Mouse (Mus musculus): ENCODE measurements at regions not wholly inside any gene's neighbourhood (a gene's known extent, or its start where the extent isn't known, plus 50 kb on each side); places are given as distances from the start of the nearest gene placed in this dataset.
"Not testable (repeated sequence)": the region's sequence is repeated elsewhere in the genome, so short reads cannot be mapped to it uniquely, and the experiment has no call there.

DNA sequence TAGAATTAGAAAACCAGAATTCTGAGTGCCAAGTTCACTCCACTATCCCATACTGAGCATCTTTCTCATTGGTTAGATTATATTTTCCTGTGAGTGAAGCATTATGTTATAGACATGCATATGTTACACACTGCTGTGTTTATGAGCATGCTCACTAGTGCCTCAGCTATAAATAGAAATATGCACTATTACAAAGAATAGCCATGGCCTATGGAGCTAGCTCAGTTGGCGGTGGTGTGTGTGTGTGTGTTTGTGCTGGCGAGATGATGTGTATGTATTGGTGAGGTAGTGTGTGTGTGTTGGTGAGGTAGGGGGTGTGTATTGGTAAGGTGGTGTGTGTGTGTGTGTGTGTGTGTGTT is 106.2 kb downstream of the Sec31a start:
- no peak for ATAC-seq

DNA sequence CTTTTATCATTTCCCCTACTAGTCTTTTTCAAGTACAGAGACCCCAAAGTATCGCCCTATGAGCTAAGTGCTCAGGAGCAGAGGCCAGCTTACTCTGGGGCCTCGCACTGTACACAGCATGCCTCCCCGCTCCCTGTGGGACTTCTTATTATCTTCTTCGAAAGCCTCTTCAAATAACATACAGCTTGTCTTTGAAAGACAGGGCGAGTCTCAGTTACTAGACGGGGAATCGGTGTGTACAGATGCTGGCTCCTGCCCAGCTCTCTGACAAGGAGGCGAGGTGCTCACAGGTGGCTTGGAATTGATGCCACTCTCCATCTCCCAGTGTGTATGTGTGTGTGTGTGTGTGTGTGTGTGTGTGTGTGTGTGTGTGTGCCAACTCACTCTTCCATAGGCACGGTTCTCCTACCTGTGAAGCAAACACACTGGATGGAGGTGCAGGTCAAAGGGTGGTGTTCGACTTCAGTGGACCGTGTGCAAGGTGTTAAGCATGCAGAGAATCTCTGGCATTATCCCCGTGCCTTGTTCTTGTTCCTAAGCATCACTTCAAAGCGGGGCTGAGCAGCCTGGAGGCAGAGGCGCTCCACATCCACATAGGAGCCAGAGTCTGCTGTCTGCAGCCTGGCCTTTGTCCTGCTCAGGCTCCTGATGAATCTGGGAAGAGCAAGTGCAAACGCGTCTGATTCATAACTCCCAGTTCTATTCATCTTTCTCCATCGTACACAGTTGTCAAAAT is 106.8 kb downstream of the Sec31a start:
- H3K4me3 ChIP-seq, result no peak overlapping the region
- H3K36me3 ChIP-seq, result no peaks in the 10 kb centered on the region
- H3K27ac ChIP-seq, result no peak overlapping the region
- WGBS (ENCODE audit: insufficient replicate concordance), result 70% methylated on average over 17 of the region's 17 CpGs
- no peak overlapping the region for H3K4me2 ChIP-seq
- no peaks in the 10 kb centered on the region for H3K27me3 ChIP-seq (replicated peaks)
- H3K4me1 ChIP-seq, result no peaks in the 10 kb centered on the region
- ATAC-seq, result no peak
- H3K9ac ChIP-seq, result no peak overlapping the region
- H3K9me3 ChIP-seq (replicated peaks), result no peaks in the 10 kb centered on the region

More for the DNA sequence above, 106.2 kb downstream of the Sec31a start:
- H3K9ac ChIP-seq, result no peak overlapping the region
- H3K36me3 ChIP-seq, result no peaks in the 10 kb centered on the region
- no peaks in the 10 kb centered on the region for H3K27me3 ChIP-seq (replicated peaks)
- no peak overlapping the region for H3K4me3 ChIP-seq
- no peaks in the 10 kb centered on the region for H3K9me3 ChIP-seq (replicated peaks)
- no peak overlapping the region for H3K27ac ChIP-seq
- H3K4me1 ChIP-seq, result no peaks in the 10 kb centered on the region
- WGBS (ENCODE audit: insufficient replicate concordance), result 74% methylated on average over 2 of the region's 2 CpGs
- no peak overlapping the region for H3K4me2 ChIP-seq

DNA sequence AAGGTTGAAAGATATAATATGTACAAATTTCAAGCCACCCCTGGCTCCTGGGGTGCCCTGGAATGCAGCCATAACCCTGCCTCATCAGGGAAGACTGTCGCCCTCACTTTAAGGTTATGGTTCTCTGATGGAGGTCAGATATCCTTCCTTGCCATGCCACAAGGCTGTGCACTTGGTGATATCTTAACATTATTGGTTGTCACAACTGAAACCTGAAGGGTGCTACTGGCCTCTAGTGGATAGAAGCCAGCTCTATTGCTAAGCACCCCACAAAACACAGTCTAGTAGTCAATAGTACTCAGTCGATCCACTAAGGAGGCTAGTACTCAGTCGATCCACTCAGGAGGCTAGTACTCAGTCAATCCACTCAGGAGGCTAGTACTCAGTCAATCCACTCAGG is 111.6 kb downstream of the Sec31a start:
- Histone ChIP-seq H3K4me1 (no peaks in the 10 kb centered on the region), H3K4me3 (no peak overlapping the region), H3K9me3 (replicated peaks) (no peaks in the 10 kb centered on the region), H3K9ac (no peak overlapping the region), H3K27ac (no peak overlapping the region), H3K36me3 (no peaks in the 10 kb centered on the region), H3K27me3 (replicated peaks) (no peaks in the 10 kb centered on the region), H3K4me2 (no peak overlapping the region)
- 49% methylated on average over 3 of the region's 3 CpGs for WGBS (ENCODE audit: insufficient replicate concordance)
- no peak for ATAC-seq

- no peak overlapping the region for H3K4me2 ChIP-seq
- no peak overlapping the region for H3K4me3 ChIP-seq
- no peak for ATAC-seq
- WGBS (ENCODE audit: insufficient replicate concordance), result 68% methylated on average over 17 of the region's 17 CpGs
- no peaks in the 10 kb centered on the region for H3K4me1 ChIP-seq
- no peaks in the 10 kb centered on the region for H3K9me3 ChIP-seq (replicated peaks)
- H3K27ac ChIP-seq, result no peak overlapping the region
- H3K36me3 ChIP-seq, result no peaks in the 10 kb centered on the region
- no peaks in the 10 kb centered on the region for H3K27me3 ChIP-seq (replicated peaks)
- no peak overlapping the region for H3K9ac ChIP-seq
Observed at GRCm38 (mm10) chr5:100302068-100302775, 113.8 kb downstream of the Sec31a start.

GRCm38 (mm10) chr5:100299141-100299540 is 116.9 kb downstream of the Sec31a start:
- Histone ChIP-seq H3K9ac (no peak overlapping the region), H3K4me3 (no peak overlapping the region), H3K4me1 (no peaks in the 10 kb centered on the region), H3K27me3 (replicated peaks) (no peaks in the 10 kb centered on the region), H3K4me2 (no peak overlapping the region), H3K36me3 (no peaks in the 10 kb centered on the region), H3K9me3 (replicated peaks) (no peaks in the 10 kb centered on the region), H3K27ac (no peak overlapping the region)
- no peak for ATAC-seq
- 69% methylated on average over 4 of the region's 4 CpGs for WGBS (ENCODE audit: insufficient replicate concordance)

- no peak overlapping the region for H3K4me3 ChIP-seq
- no peak for ATAC-seq
- H3K4me1 ChIP-seq, result no peaks in the 10 kb centered on the region
- no peaks in the 10 kb centered on the region for H3K9me3 ChIP-seq (replicated peaks)
- no peak overlapping the region for H3K27ac ChIP-seq
- WGBS (ENCODE audit: insufficient replicate concordance), result 70% methylated on average over 7 of the region's 7 CpGs
- H3K36me3 ChIP-seq, result no peaks in the 10 kb centered on the region
- H3K9ac ChIP-seq, result no peak overlapping the region
- H3K27me3 ChIP-seq (replicated peaks), result no peaks in the 10 kb centered on the region
- no peak overlapping the region for H3K4me2 ChIP-seq
Observed at GRCm38 (mm10) chr5:100294189-100294588, 121.8 kb downstream of the Sec31a start.

GRCm38 (mm10) chr5:100280215-100280614 is 120.6 kb upstream of the Tmem150c start:
- ATAC-seq, result no peak
- Histone ChIP-seq H3K27me3 (replicated peaks) (no peaks in the 10 kb centered on the region), H3K9me3 (replicated peaks) (no peaks in the 10 kb centered on the region), H3K4me3 (no peak overlapping the region), H3K27ac (no peak overlapping the region), H3K9ac (no peak overlapping the region), H3K4me2 (no peak overlapping the region), H3K36me3 (no peaks in the 10 kb centered on the region), H3K4me1 (no peaks in the 10 kb centered on the region)
- WGBS (ENCODE audit: insufficient replicate concordance), result 79% methylated on average over 4 of the region's 4 CpGs

DNA sequence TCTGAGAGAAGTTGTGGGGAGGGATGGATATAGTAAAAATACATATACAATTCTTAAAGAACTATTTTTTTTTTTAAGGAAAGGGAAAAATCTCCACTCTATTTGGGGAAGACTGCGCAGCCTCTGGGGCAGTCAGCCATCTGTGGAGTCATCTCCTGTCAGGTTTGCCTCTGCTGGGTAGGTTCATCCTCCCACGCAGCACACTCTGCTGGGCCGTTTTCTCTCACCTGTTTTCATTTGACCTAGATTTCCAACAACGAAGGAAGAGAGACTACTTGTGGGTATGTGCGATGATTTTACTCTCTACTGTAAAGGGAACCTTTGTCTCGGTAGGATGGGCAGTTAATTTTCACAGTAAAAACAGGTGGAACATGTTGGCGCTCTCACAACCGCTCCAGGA is 119.9 kb upstream of the Tmem150c start:
- Histone ChIP-seq H3K36me3 (no peaks in the 10 kb centered on the region), H3K4me3 (no peak overlapping the region), H3K4me2 (no peak overlapping the region), H3K27me3 (replicated peaks) (no peaks in the 10 kb centered on the region), H3K4me1 (no peaks in the 10 kb centered on the region), H3K9ac (no peak overlapping the region), H3K27ac (no peak overlapping the region), H3K9me3 (replicated peaks) (no peaks in the 10 kb centered on the region)
- no peak for ATAC-seq
- WGBS (ENCODE audit: insufficient replicate concordance), result 71% methylated on average over 8 of the region's 8 CpGs

DNA sequence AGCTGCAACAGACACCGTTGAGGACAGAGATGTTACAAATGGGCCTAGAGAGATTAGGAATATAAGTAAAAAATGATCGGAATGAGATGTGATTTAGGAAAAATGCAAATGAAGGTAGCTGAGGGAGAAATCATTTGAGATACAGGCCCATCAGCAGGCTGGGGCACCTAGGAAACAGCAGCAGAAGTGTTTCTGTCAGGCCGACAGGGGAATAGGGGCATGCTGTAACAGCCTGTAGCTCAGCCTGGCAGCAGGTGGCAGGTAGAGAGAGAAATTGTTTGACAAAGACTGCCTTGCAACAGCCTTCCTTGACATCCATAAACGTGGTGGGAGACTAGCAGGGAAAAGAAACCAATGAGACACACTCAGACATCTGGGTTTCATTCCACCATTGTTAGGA is 115.1 kb upstream of the Tmem150c start:
- Histone ChIP-seq H3K9ac (no peak overlapping the region), H3K4me2 (no peak overlapping the region), H3K4me3 (no peak overlapping the region), H3K27ac (no peak overlapping the region), H3K4me1 (no peaks in the 10 kb centered on the region), H3K36me3 (no peaks in the 10 kb centered on the region), H3K27me3 (replicated peaks) (no peaks in the 10 kb centered on the region), H3K9me3 (replicated peaks) (peaks cover 12% of the 10 kb centered on the region)
- ATAC-seq, result no peak
- WGBS (ENCODE audit: insufficient replicate concordance), result 62% methylated on average over 4 of the region's 4 CpGs

- not testable (repeated sequence) for H3K4me3 ChIP-seq; H3K4me2 ChIP-seq; ATAC-seq; H3K9ac ChIP-seq; H3K27ac ChIP-seq; H3K27me3 ChIP-seq (replicated peaks); H3K36me3 ChIP-seq; H3K4me1 ChIP-seq
- WGBS (ENCODE audit: insufficient replicate concordance), result 27% methylated on average over 9 of the region's 9 CpGs
- H3K9me3 ChIP-seq (replicated peaks), result peaks cover 15% of the 10 kb centered on the region
Observed at GRCm38 (mm10) chr5:100271975-100272374, 112.4 kb upstream of the Tmem150c start.

- H3K27me3 ChIP-seq (replicated peaks), result no peaks in the 10 kb centered on the region
- no peak overlapping the region for H3K9ac ChIP-seq
- ATAC-seq, result no peak
- no peaks in the 10 kb centered on the region for H3K4me1 ChIP-seq
- H3K4me2 ChIP-seq, result no peak overlapping the region
- H3K36me3 ChIP-seq, result no peaks in the 10 kb centered on the region
- whole genome bisulfite sequencing (ENCODE audit: insufficient replicate concordance), result 64% methylated on average over 12 of the region's 12 CpGs
- H3K27ac ChIP-seq, result no peak overlapping the region
- H3K4me3 ChIP-seq, result no peak overlapping the region
- H3K9me3 ChIP-seq (replicated peaks), result peaks cover 15% of the 10 kb centered on the region
Observed at GRCm38 (mm10) chr5:100270841-100271686, 111.5 kb upstream of the Tmem150c start.

All from liver, embryonic 12.5 days (tissue).